Mouse (Mus musculus): ENCODE measurements around the gene Tex45. TPM values are rescaled to one million over a fixed set of nuclear protein-coding genes. Genes with fewer than 3 reads are reported as not detected.
A peak's percentile ranks its signal among the peaks of the same experiment; 100 is the strongest.

The Tex45 gene
- polyA plus RNA-seq, 1 experiment from 2014 or later, result not detected

DNA sequence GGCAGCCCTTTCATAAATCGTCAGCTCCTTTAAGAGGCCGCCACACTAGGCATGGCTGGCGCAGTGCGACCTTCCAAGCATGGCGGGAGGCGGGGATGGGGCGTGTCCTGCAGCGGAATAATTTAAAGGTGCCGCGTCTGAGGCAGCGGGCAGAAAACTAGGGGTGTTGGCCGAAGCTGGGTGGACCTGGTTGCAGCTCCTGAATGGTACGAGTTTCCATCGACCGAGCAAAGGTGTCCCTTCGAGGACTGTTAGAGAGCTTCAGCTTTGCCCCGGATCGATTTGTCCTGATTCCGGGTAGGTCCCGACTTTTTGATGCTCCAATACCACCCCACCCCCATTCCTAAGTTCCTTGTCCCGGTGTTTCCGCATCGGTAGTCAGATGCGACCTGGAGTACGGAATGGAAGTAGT lies 44.6 kb downstream of the Tex45 start, which contains the start of gene Pnpla6:
Pnpla6 (plus strand) TSS at position 125 of the 412 bp plus-strand sequence.
- 2% methylated on average over 25 of the region's 25 CpGs for WGBS (ENCODE audit: insufficient replicate concordance)
- Histone ChIP-seq H3K9ac (peak within 1 kb of the TSS; percentile 71), H3K4me2 (peak within 1 kb of the TSS; percentile 91), H3K4me1 (peaks cover 39% of the 10 kb centered on the region), H3K27me3 (replicated peaks) (no peaks in the 10 kb centered on the region), H3K27ac (peak within 1 kb of the TSS; percentile 80), H3K9me3 (replicated peaks) (no peaks in the 10 kb centered on the region), H3K36me3 (peaks cover 35% of the 10 kb centered on the region), H3K4me3 (peak within 1 kb of the TSS; percentile 73)
- ATAC-seq, result peak; percentile 64

DNA sequence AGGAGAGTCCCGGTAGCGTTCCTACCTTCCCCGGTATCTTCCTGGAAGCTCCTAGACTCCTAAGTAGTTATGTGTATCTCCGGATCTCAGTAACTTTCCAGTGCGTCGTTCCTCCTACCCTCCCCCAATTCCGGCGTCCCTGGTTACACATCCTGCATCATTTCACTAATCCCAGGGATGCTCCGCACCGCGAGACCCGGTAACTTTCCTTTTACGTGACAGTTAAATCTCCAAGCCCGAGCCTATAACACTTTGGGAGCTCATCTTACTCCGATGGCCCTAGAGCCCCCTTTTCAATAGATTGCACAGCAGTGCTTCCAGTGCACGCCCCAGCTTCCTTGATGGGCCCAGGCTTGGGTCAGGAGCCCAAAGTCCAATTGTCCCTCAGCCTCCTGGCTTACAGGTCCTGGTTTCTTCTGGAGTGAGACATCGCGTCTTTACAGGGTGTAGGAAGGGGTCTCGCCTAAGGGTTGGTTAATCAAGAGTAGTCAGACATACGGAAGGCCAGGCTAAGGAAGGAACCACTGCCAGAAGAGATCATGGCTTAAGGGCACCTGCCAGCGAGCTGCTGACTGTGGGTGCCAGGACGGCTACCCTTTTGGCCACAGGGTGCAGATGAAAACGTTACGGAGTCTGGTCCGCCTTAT lies 45.2 kb downstream of the Tex45 start:
- peak overlapping the region; percentile 80 for H3K27ac ChIP-seq
- no peaks in the 10 kb centered on the region for H3K27me3 ChIP-seq (replicated peaks)
- peaks cover 45% of the 10 kb centered on the region for H3K4me1 ChIP-seq
- H3K9ac ChIP-seq, result peak overlapping the region; percentile 71
- no peaks in the 10 kb centered on the region for H3K9me3 ChIP-seq (replicated peaks)
- peak overlapping the region; percentile 73 for H3K4me3 ChIP-seq
- under 1% methylated on average over 25 of the region's 25 CpGs for WGBS (ENCODE audit: insufficient replicate concordance)
- H3K4me2 ChIP-seq, result peak overlapping the region; percentile 91
- peak; percentile 38 for ATAC-seq
- H3K36me3 ChIP-seq, result peaks cover 30% of the 10 kb centered on the region

DNA sequence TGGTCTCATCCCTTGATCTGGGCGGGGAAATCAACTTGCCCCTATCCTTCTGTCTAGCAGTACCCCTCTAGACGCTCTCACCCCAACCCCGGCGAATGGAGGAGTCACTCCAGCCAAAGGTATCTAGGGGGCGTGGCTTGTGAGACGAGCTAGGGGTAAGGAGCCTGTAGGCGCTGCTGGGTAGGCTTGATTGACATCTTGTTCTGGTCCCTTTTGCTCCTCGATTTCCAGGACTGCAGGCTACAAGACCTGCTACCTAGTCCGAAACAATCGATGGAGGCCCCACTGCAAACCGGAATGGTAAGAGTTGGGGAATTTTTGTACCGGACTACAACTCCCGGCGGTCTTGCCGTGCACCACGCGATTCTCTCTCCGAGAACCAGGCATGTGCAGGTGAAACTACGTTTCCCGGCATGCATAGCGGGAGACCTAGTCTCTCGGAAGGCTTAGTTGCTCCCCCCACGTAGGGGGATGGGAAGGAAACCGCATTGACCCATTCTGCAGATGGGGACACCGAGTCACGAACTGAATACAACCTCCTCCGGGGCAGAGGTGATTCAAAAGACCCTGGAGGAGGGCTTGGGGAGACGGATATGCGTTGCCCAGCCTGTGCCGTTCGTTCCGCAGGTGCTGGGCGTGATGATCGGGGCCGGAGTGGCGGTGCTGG lies 45.9 kb downstream of the Tex45 start:
- H3K27me3 ChIP-seq (replicated peaks), result no peaks in the 10 kb centered on the region
- H3K36me3 ChIP-seq, result peaks cover 29% of the 10 kb centered on the region
- WGBS (ENCODE audit: insufficient replicate concordance), result under 1% methylated on average over 36 of the region's 36 CpGs
- no peaks in the 10 kb centered on the region for H3K9me3 ChIP-seq (replicated peaks)
- peak overlapping the region; percentile 71 for H3K9ac ChIP-seq
- peak overlapping the region; percentile 73 for H3K4me3 ChIP-seq
- peak overlapping the region; percentile 91 for H3K4me2 ChIP-seq
- peak; percentile 88 for ATAC-seq
- peaks cover 49% of the 10 kb centered on the region for H3K4me1 ChIP-seq
- peak overlapping the region; percentile 80 for H3K27ac ChIP-seq

DNA sequence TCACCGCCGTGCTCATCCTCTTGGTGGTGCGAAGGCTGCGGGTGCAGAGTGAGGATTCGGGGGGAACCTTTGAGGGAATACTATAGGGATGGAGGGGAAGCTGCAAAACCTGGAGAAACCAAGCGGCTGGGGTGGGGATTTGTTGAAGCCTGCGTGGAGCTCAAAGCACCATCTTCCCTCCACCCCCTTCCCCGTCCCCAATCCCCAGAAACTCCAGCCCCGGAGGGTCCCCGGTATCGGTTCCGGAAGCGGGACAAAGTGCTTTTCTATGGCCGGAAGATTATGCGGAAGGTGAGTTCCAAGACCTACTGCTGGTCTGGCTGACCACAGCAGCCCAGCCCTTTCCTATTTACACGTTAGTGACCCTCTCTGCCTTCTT lies 46.4 kb downstream of the Tex45 start:
- Histone ChIP-seq H3K36me3 (peaks cover 31% of the 10 kb centered on the region), H3K4me1 (peaks cover 53% of the 10 kb centered on the region), H3K27ac (peak overlapping the region; percentile 80), H3K4me2 (peak overlapping the region; percentile 91), H3K9me3 (replicated peaks) (no peaks in the 10 kb centered on the region), H3K27me3 (replicated peaks) (no peaks in the 10 kb centered on the region), H3K9ac (peak overlapping the region; percentile 71), H3K4me3 (peak overlapping the region; percentile 73)
- ATAC-seq, result no peak
- WGBS (ENCODE audit: insufficient replicate concordance), result 5% methylated on average over 16 of the region's 16 CpGs

DNA sequence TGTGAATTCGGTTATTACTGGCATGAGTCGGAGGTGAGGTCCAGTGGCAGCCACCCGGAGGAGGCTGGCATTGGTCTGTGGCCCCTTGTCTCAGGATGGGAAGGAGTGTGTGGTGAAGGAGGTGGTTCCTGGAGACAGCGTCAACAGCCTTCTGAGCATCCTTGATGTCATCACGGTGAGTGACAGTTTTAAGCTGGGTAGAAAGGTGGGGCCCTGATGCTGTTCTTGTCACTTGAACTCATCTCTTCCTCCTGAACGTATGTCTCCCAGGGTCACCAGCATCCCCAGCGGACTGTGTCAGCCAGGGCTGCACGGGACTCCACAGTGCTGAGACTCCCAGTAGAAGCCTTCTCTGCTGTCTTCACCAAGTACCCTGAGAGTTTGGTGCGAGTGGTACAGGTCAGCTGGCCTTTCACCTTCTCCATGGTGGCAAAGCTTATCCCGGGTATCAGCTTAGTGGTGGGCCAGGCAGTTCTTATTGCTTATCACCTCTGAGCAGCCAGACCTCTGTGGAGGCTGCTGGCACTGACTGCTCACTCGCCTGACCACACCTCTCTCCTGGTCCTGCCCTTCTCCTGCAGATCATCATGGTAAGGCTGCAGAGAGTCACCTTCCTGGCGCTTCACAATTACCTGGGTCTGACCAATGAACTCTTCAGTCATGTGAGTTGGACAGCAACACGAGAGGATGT lies 51.5 kb downstream of the Tex45 start:
- H3K4me3 ChIP-seq, result peak overlapping the region; percentile 36
- H3K4me2 ChIP-seq, result peak overlapping the region; percentile 68
- H3K27ac ChIP-seq, result peak overlapping the region; percentile 94
- peaks cover 59% of the 10 kb centered on the region for H3K36me3 ChIP-seq
- peaks cover 68% of the 10 kb centered on the region for H3K4me1 ChIP-seq
- ATAC-seq, result peak; percentile 99
- peak overlapping the region; percentile 42 for H3K9ac ChIP-seq
- H3K27me3 ChIP-seq (replicated peaks), result no peaks in the 10 kb centered on the region
- WGBS (ENCODE audit: insufficient replicate concordance), result 48% methylated on average over 13 of the region's 13 CpGs
- H3K9me3 ChIP-seq (replicated peaks), result no peaks in the 10 kb centered on the region

DNA sequence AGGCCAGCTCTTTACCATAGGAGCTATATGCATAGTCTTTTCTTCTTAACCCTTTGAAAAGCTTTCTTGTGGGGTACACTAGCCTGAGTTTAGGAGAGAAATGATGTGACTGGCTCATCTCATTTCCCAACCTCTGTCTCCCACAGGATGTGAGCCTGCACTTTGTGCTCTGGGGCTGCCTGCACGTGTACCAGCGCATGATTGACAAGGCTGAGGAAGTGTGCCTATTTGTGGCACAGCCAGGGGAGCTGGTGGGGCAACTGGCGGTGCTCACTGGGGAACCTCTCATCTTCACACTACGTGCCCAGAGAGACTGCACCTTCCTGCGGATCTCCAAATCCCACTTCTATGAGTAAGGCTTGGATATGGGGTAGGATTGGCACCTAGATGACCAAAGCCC lies 60.2 kb downstream of the Tex45 start:
- no peak overlapping the region for H3K4me2 ChIP-seq
- H3K27ac ChIP-seq, result no peak overlapping the region
- no peaks in the 10 kb centered on the region for H3K27me3 ChIP-seq (replicated peaks)
- H3K9me3 ChIP-seq (replicated peaks), result no peaks in the 10 kb centered on the region
- H3K4me3 ChIP-seq, result no peak overlapping the region
- WGBS (ENCODE audit: insufficient replicate concordance), result 66% methylated on average over 5 of the region's 5 CpGs
- H3K36me3 ChIP-seq, result peaks cover 50% of the 10 kb centered on the region
- H3K9ac ChIP-seq, result no peak overlapping the region
- ATAC-seq, result 0 out of 2 replicates have a peak, but pooled peaks have one; percentile 14
- peaks cover 6% of the 10 kb centered on the region for H3K4me1 ChIP-seq

DNA sequence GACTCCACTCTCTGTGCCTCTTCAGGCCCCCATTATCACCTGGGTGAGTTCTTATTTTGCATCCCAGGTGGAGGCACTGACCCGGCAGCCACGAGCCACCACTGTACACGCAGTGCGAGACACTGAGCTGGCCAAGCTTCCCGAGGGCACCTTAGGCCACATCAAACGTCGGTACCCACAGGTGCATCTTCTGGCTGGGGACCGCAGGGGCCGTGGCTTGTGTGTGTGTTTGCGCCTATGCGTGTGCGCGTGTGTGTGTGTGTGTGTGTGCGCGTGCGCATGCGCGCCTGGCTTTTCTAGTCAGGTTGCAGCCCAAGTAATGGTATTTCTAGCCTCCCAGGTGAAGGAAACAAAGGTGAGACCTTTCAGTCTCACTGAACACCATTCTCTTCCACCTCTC lies 61.3 kb downstream of the Tex45 start:
- Histone ChIP-seq H3K4me2 (no peak overlapping the region), H3K4me3 (no peak overlapping the region), H3K27me3 (replicated peaks) (no peaks in the 10 kb centered on the region), H3K4me1 (peaks cover 16% of the 10 kb centered on the region), H3K9ac (no peak overlapping the region), H3K9me3 (replicated peaks) (no peaks in the 10 kb centered on the region), H3K36me3 (peaks cover 50% of the 10 kb centered on the region), H3K27ac (no peak overlapping the region)
- no peak for ATAC-seq
- WGBS (ENCODE audit: insufficient replicate concordance), result 91% methylated on average over 18 of the region's 18 CpGs

DNA sequence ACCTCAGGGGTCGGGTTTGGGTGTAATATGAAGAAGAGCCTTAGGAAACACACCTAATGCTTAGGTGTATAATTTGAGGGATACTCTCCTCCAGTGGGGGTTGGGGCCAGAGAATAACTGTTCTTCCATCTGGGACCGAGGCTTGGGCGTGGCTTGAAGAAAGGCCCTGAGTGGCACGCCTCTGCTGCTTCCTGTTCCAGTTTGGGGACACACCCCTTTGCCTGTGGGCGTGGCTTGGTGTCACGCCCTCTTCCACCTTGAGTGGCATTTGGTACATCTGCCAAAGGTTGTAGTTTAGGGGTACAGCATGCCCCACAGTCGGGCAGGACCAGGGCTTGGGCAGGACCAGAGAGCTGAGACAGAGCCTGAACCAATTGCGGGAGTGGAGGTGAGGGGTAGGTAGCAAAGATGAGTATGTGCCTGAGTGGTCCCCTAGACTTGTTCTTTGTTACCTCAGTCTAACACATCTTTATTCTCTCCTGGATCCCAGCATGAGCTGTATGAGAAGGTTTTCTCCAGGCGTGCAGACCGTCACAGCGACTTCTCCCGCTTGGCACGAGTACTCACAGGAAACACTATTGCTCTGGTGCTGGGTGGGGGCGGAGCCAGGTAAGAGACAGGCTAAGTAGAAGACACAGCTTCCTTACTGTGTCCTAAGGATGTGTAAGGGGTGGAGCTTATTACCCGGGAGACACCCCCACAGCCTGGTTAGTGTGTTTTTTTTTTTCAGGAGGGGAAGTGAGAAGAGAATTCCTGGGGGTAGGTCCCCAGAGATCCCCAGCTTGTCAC lies 65.6 kb downstream of the Tex45 start:
- 49% methylated on average over 15 of the region's 15 CpGs for WGBS (ENCODE audit: insufficient replicate concordance)
- Histone ChIP-seq H3K27me3 (replicated peaks) (no peaks in the 10 kb centered on the region), H3K9ac (no peak overlapping the region), H3K36me3 (peaks cover 81% of the 10 kb centered on the region), H3K4me2 (peak overlapping the region; percentile 43), H3K9me3 (replicated peaks) (no peaks in the 10 kb centered on the region), H3K27ac (no peak overlapping the region), H3K4me3 (0 out of 2 replicates have a peak overlapping the region, but pooled peaks have one; percentile 3), H3K4me1 (peaks cover 16% of the 10 kb centered on the region)
- peak; percentile 85 for ATAC-seq

Other genes starting within 250 kb of the Tex45 start
- 18.1 and 20.1 TPM in 2 replicates for gene Insr, start 191.2 kb upstream of the Tex45 start, polyA plus RNA-seq (2016; fragmentation: Nextera tagmentation; extraction: Ambion mirVana)
- 0.81 and 0.87 TPM in 2 replicates for gene A430078G23Rik, start 117.4 kb upstream of the Tex45 start, polyA plus RNA-seq (2016; fragmentation: Nextera tagmentation; extraction: Ambion mirVana)
- 4.1 and 4.4 TPM in 2 replicates for gene Arhgef18, start 77.9 kb upstream of the Tex45 start, polyA plus RNA-seq (2016; fragmentation: Nextera tagmentation; extraction: Ambion mirVana)
- 3.4 and 3.6 TPM in 2 replicates for gene Pex11g, start 3.2 kb upstream of the Tex45 start, polyA plus RNA-seq (2016; fragmentation: Nextera tagmentation; extraction: Ambion mirVana)
- gene Zfp358, start 22.3 kb downstream of the Tex45 start, polyA plus RNA-seq (2016; fragmentation: Nextera tagmentation; extraction: Ambion mirVana), result 7.9 and 8.1 TPM in 2 replicates
- gene Mcoln1, start 29.6 kb downstream of the Tex45 start, polyA plus RNA-seq (2016; fragmentation: Nextera tagmentation; extraction: Ambion mirVana), result 25.7 and 26.9 TPM in 2 replicates
- 14.7 and 17.1 TPM in 2 replicates for gene Pnpla6, start 44.5 kb downstream of the Tex45 start, polyA plus RNA-seq (2016; fragmentation: Nextera tagmentation; extraction: Ambion mirVana)
- gene C330021F23Rik, start 97.1 kb downstream of the Tex45 start, polyA plus RNA-seq (2016; fragmentation: Nextera tagmentation; extraction: Ambion mirVana), result 2.3 and 2.9 TPM in 2 replicates
- 2.0 and 2.2 TPM in 2 replicates for gene Camsap3, start 116.4 kb downstream of the Tex45 start, polyA plus RNA-seq (2016; fragmentation: Nextera tagmentation; extraction: Ambion mirVana)
- 42.8 and 43.2 TPM in 2 replicates for gene Xab2, start 150.5 kb downstream of the Tex45 start, polyA plus RNA-seq (2016; fragmentation: Nextera tagmentation; extraction: Ambion mirVana)
- 97.5 and 101 TPM in 2 replicates for gene Pet100, start 150.7 kb downstream of the Tex45 start, polyA plus RNA-seq (2016; fragmentation: Nextera tagmentation; extraction: Ambion mirVana)
- 0.11 TPM in 1 of 2 replicates, not detected in the other for gene Pcp2, start 154.7 kb downstream of the Tex45 start, polyA plus RNA-seq (2016; fragmentation: Nextera tagmentation; extraction: Ambion mirVana)
- gene Stxbp2, start 160.1 kb downstream of the Tex45 start, polyA plus RNA-seq (2016; fragmentation: Nextera tagmentation; extraction: Ambion mirVana), result 71.7 and 76.5 TPM in 2 replicates
- gene Retn, start 184.9 kb downstream of the Tex45 start, polyA plus RNA-seq (2016; fragmentation: Nextera tagmentation; extraction: Ambion mirVana), result 0.14 and 0.20 TPM in 2 replicates
- 0.91 and 0.97 TPM in 2 replicates for gene Mcemp1, start 194.9 kb downstream of the Tex45 start, polyA plus RNA-seq (2016; fragmentation: Nextera tagmentation; extraction: Ambion mirVana)
- 2.8 and 3.2 TPM in 2 replicates for gene Fcor, start 201.5 kb downstream of the Tex45 start, polyA plus RNA-seq (2016; fragmentation: Nextera tagmentation; extraction: Ambion mirVana)
- 22.1 and 22.8 TPM in 2 replicates for gene Trappc5, start 205.4 kb downstream of the Tex45 start, polyA plus RNA-seq (2016; fragmentation: Nextera tagmentation; extraction: Ambion mirVana)
- gene Fcer2a, start 223.3 kb downstream of the Tex45 start, polyA plus RNA-seq (2016; fragmentation: Nextera tagmentation; extraction: Ambion mirVana), result 0.07 TPM in 1 of 2 replicates, not detected in the other
- gene Clec4g, start 249.8 kb downstream of the Tex45 start, polyA plus RNA-seq (2016; fragmentation: Nextera tagmentation; extraction: Ambion mirVana), result 1.4 and 1.8 TPM in 2 replicates

All from liver, embryonic 12.5 days (tissue).